Mouse (Mus musculus): ENCODE measurements around the gene D930048N14Rik.
"Not testable (repeated sequence)": the region's sequence is repeated elsewhere in the genome, so short reads cannot be mapped to it uniquely, and the experiment has no call there.

DNA sequence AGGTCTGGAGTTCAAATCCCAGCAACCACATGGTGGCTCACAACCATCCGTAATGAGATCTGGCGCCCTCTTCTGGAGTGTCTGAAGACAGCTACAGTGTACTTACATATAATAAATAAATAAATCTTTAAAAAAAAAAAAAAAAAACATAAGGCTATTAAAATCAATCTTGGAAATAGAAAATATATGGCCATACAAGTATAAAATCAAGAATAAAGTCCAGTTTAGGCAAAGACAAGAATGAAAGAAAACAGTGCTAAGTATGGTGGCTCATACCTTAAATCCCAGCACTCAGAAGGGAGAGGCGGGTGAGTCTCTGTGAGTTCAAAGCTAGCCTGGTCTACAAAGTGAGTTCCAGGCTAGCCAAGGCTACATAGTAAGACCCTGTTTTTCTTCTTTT lies 39.8 kb downstream of the D930048N14Rik start:
- TF ChIP-seq CTCF (IDR thresholded peaks at IDR 0.05; ENCODE audit: borderline replicate concordance, insufficient read depth, low read depth, low read length); POLR2A (IDR thresholded peaks at IDR 0.05; ENCODE audit: borderline replicate concordance, insufficient read depth, low read length): not testable (repeated sequence)
